Mouse (Mus musculus) bone marrow, adult 2 months (tissue): ENCODE data around the gene Creg2. TPM values are rescaled to one million over a fixed set of nuclear protein-coding genes. Genes with fewer than 3 reads are reported as not detected.

Source experiments
- H3K27ac ChIP-seq: fragments of 200-500 bp; 2 replicates; pipeline ENCODE4 v1.5.1; 2012; ENCODE audit warnings: low read depth, mild to moderate bottlenecking, control low read depth, inconsistent platforms, low read length; ENCODE audit not compliant: control insufficient read depth, poor library complexity, insufficient read depth
- H3K4me1 ChIP-seq: fragments of 200-500 bp; 2 replicates; pipeline ENCODE4 v1.6.1; 2011; ENCODE audit warnings: low read length; ENCODE audit not compliant: control insufficient read depth, insufficient read depth
- H3K4me3 ChIP-seq: fragments of 200-500 bp; replicated peaks from 2 replicates; pipeline ENCODE3; 2011; ENCODE audit warnings: mild to moderate bottlenecking, low read depth, low read length, control low read depth; ENCODE audit not compliant: control insufficient read depth
- CTCF ChIP-seq: fragments of 200-500 bp; IDR thresholded peaks from 2 replicates; pipeline ENCODE4 v1.5.1; 2011; ENCODE audit warnings: low read length, control low read depth; ENCODE audit not compliant: control insufficient read depth, insufficient read depth
- POLR2A ChIP-seq: fragments of 200-500 bp; IDR thresholded peaks from 2 replicates; pipeline ENCODE4 v1.6.1; 2011; ENCODE audit warnings: low read depth, mild to moderate bottlenecking, control low read depth, low read length, borderline replicate concordance; ENCODE audit not compliant: control insufficient read depth
- WGBS: fragments of 180-500 bp; shearing (Covaris S2); methylation state at CpG from one replicate; pipeline ENCODE4 v1.1.7; 2018; 5-methylcytosine and 5-hydroxymethylcytosine counted together
- polyA plus RNA-seq: library from polyadenylated mRNA; stranded (reverse); fragments of >200 nt; gene quantifications from 2 replicates; pipeline ENCODE4 v1.2.4, GENCODE M21; 2011; ENCODE audit warnings: low replicate concordance; ENCODE audit not compliant: missing spikeins, insufficient read depth, insufficient read length

The Creg2 gene
- 0.25 TPM in 1 of 2 replicates, not detected in the other for polyA plus RNA-seq

DNA sequence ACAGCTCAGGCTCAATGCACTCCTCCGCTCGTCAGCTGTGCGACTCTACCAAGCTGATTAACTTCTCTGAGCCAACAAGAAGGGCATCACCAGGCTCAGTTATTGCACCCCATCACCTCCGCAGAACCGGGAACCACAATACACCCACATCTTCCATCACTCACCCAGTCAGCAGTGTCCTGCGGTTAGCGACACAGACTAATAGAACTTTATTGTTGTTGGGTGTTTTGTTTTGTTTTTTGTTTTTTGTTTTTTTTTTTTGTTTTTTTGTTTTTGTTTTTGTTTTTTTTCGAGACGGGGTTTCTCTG, at the start of gene Creg2:
Gene Creg2, minus strand, starts transcription at position 234 of the 308 bp plus-strand sequence.
- 30% methylated on average over 9 of the region's 9 CpGs for WGBS
- no peak within 1 kb of the TSS; the same call in 1 of the 2 replicates for H3K27ac ChIP-seq
- H3K4me1 ChIP-seq, result no peaks in the 10 kb centered on the region
- TF ChIP-seq CTCF (no peak), POLR2A (no peak)
- peak within 1 kb of the TSS; percentile 19 for H3K4me3 ChIP-seq

GRCm38 (mm10) chr1:39700599-39701273, 49.5 kb upstream of the Creg2 start:
- Histone ChIP-seq H3K4me1 (no peaks in the 10 kb centered on the region; the same call in 1 of the 2 replicates), H3K27ac (no peak overlapping the region), H3K4me3 (no peak overlapping the region)
- WGBS, result 81% methylated on average over 7 of the region's 7 CpGs
- TF ChIP-seq POLR2A (no peak), CTCF (no peak)

- Histone ChIP-seq H3K4me1 (no peaks in the 10 kb centered on the region; the same call in 1 of the 2 replicates), H3K27ac (no peak overlapping the region), H3K4me3 (no peak overlapping the region)
- 56% methylated on average over 6 of the region's 6 CpGs for WGBS
- TF ChIP-seq POLR2A (no peak), CTCF (no peak)
Observed at GRCm38 (mm10) chr1:39698456-39698855, 47.2 kb upstream of the Creg2 start.

DNA sequence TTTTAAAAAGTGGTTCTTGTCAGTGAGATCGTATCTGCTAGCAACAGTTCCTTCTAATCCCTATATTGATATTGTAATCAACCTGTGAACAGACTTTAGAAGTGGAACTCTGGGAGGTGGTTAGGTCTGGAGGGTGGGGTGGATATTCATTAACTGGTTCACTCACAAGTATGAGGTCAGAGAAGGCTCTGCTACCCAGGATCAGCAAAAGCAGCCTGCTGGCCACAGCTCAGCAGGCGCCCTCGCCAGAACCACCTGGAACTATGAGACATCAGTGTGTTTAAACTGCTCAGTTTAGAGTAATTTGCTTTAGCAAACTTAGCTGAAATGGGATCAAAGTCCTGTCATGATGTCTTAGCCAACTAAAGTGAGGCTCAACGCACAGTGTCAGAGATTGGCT, 43.9 kb upstream of the Creg2 start:
- 66% methylated on average over 4 of the region's 4 CpGs for WGBS
- H3K4me3 ChIP-seq, result no peak overlapping the region
- H3K27ac ChIP-seq, result no peak overlapping the region
- no peaks in the 10 kb centered on the region; the same call in 1 of the 2 replicates for H3K4me1 ChIP-seq
- TF ChIP-seq POLR2A, result no peak
- TF ChIP-seq CTCF, result no peak

- WGBS, result 59% methylated on average over 7 of the region's 7 CpGs
- H3K4me1 ChIP-seq, result no peaks in the 10 kb centered on the region; the same call in 1 of the 2 replicates
- TF ChIP-seq CTCF, result no peak
- no peak for TF ChIP-seq POLR2A
- no peak overlapping the region for H3K4me3 ChIP-seq
- no peak overlapping the region for H3K27ac ChIP-seq
Observed at GRCm38 (mm10) chr1:39694756-39695155, 43.5 kb upstream of the Creg2 start.

DNA sequence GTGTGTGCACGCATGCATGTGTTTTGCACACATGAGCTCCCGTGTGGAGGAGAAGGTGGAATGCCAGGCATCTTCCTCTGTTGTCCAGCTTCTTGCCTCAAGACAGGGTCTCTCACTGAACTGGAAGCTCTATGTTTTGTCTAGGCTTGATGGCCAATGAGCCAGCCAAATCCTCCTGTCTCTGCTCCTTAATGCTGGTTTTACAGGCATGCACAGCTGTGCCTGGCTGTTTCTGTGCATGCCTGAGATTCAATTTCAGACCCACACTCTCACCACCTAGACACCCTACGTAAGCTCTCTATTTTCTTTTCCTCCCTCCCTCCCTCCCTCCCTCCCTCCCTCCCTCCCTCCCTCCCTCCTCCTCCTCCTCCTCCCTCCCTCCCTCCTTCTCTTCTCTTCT, 40.7 kb upstream of the Creg2 start:
- H3K27ac ChIP-seq, result no peak overlapping the region
- no peak overlapping the region for H3K4me3 ChIP-seq
- no peak for TF ChIP-seq CTCF
- no peak for TF ChIP-seq POLR2A
- WGBS, result 81% methylated on average over 3 of the region's 3 CpGs
- no peaks in the 10 kb centered on the region; the same call in 1 of the 2 replicates for H3K4me1 ChIP-seq

DNA sequence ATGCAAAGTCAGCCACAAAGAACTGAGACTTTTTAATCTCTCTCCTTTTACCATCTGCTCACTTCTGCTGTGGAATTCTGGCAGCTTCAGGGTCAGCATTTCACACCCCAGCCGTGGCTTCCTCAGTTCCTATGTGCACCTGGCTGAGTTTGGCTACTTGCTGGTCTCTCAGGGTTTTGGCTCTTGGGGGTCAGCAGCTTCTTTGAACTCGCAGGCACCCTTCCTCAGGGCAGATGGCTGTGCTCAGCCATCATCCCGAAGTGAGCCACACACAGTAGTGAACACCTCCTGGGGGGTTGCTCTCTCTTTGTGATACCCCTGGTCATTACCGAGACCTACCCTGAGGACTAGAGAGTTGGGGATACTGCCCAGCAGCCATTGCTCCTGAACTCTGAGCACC, 39.8 kb upstream of the Creg2 start:
- WGBS, result 68% methylated on average over 4 of the region's 4 CpGs
- H3K4me1 ChIP-seq, result no peaks in the 10 kb centered on the region; the same call in 1 of the 2 replicates
- no peak overlapping the region for H3K4me3 ChIP-seq
- H3K27ac ChIP-seq, result no peak overlapping the region
- TF ChIP-seq CTCF, result no peak
- no peak for TF ChIP-seq POLR2A

- TF ChIP-seq POLR2A, result no peak
- no peak for TF ChIP-seq CTCF
- 62% methylated on average over 6 of the region's 6 CpGs for WGBS
Observed at GRCm38 (mm10) chr1:39688573-39688972, 37.3 kb upstream of the Creg2 start.

More at GRCm38 (mm10) chr1:39688573-39688972, 37.3 kb upstream of the Creg2 start:
- H3K27ac ChIP-seq, result no peak overlapping the region
- H3K4me3 ChIP-seq, result no peak overlapping the region
- H3K4me1 ChIP-seq, result no peaks in the 10 kb centered on the region
